ENCODE assay signal across 8 mouse cellular contexts in the genomic region with DNA sequence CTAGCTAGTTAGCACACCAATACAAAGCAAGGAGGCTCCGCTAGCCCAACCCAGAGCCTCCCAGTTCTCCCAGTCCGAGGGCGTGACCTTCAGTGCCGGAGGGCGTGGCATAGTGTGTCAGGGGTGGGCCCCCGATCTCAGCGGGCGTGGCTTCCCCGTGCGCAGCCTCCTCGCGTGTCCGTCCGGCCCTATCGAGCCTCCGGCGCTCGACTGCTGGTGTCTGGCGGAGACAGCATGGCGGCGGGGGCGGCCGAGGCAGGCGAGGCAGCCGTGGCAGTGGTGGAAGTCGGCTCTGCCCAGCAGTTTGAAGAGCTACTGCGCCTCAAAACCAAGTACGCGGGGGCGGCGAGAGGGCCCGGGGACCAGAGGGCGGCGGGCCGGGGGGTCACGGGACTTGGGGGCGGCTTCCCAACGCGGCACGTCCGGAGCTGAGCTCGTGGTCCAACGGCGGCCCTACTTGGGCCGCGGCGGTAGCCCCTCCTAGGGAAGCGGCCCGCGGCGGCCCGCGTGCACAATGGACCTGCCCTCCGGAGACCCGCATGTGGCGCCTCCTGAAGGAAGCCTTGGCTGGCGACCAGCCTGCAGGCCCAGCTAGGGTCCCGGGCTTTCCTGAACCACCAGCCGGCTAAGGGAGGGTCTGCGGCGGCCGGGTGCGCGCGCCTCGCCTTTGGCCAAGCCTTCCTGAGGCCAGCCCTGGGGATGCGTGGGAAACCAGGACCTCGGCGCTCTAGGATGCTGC. TPM values are rescaled to one million over a fixed set of nuclear protein-coding genes. Genes with fewer than 3 reads are reported as not detected.
DNase-seq lines count a peak whose midpoint lies in the region; ATAC-seq and TF ChIP-seq lines count a peak whose summit lies in the region.

A gene (plus strand): TSS at position 175 of the 739 bp plus-strand sequence.

- peak; percentile 42; the same call in 1 of the 2 replicates for TF ChIP-seq POLR2A in cortical plate, adult 2 months (IDR thresholded peaks at IDR 0.05; ENCODE audit: extremely low read depth, insufficient read depth, low read length)

- peaks cover 8% of the 10 kb centered on the region for H3K36me3 ChIP-seq in megakaryocyte, embryonic 14.5 days (replicated peaks; ENCODE audit: low read length)

- DNase-seq in gastrocnemius, adult 8-10 months (ENCODE audit: low spot score in 2 of 2) = peak; percentile 95
- DNase-seq in hindlimb bud, embryonic 11.5 days (ENCODE audit: extremely low spot score, low read depth, low spot score) = peak; percentile 67
- DNase-seq in left cerebral cortex, adult 8-10 months (ENCODE audit: low spot score in 2 of 2) = peak; percentile 88 to 94
- DNase-seq in right cerebral cortex, postnatal 10 days (ENCODE audit: low spot score in 2 of 2) = peak; percentile 96
- DNase-seq in urinary bladder, postnatal 25 days (ENCODE audit: low spot score) = peak; percentile 96

- H3K27me3 ChIP-seq in megakaryocyte, embryonic 14.5 days (replicated peaks) = no peaks in the 10 kb centered on the region

- TF ChIP-seq CTCF in cortical plate, adult 2 months (IDR thresholded peaks at IDR 0.05; ENCODE audit: extremely low read depth, insufficient read depth, low read length) = no peak

- 0 out of 2 replicates have a peak, but pooled peaks cover 2% of the 10 kb centered on the region for H3K9me3 ChIP-seq in megakaryocyte, embryonic 14.5 days

- ATAC-seq in activated CD4-positive, CD25-positive, alpha-beta regulatory T cell, adult 4 months = peak; percentile 94

- H3K4me1 ChIP-seq in cortical plate, adult 2 months (ENCODE audit: control insufficient read depth, insufficient read depth, low read length) = no peaks in the 10 kb centered on the region
- H3K4me1 ChIP-seq in megakaryocyte, embryonic 14.5 days = peaks cover 41% of the 10 kb centered on the region

- peak within 1 kb of the TSS; percentile 74 for H3K4me3 ChIP-seq in cortical plate, adult 2 months (ENCODE audit: insufficient read depth, low read length)
- H3K4me3 ChIP-seq in megakaryocyte, embryonic 14.5 days (replicated peaks) = peak within 1 kb of the TSS; percentile 97

- peak within 1 kb of the TSS; percentile 38; the same call in 1 of the 2 replicates for H3K27ac ChIP-seq in cortical plate, adult 2 months (ENCODE audit: insufficient read depth, low read length)

RNA-seq across cellular contexts. Expression of the gene that starts here (rescaled TPM):
- 100 to 1,000 TPM; 128 to 133 TPM for polyA plus RNA-seq in activated CD4-positive, CD25-positive, alpha-beta regulatory T cell, adult 4 months (2017; shearing (Covaris generic))
- 101 and 102 TPM in 2 replicates for polyA plus RNA-seq in cortical plate, adult 2 months (2012; rRNA removed)
- total RNA-seq in gastrocnemius, adult 8-10 months (2022) = 100 to 1,000 TPM; 122 to 152 (median 140) TPM
- total RNA-seq in left cerebral cortex, adult 8-10 months (2022) = 100 to 1,000 TPM in 1 of 4 experiments, 10 to 100 TPM in 3; 83.4 to 102 (median 89.1) TPM
- 38.4 and 93.1 TPM in 2 replicates for polyA plus RNA-seq in megakaryocyte, embryonic 14.5 days (2012; ENCODE audit: insufficient read depth, low replicate concordance)

Comparison
In these comparisons a context has a peak if more than half of its experiments do, and no peak if none do; other contexts are left out.
1. Peak in every context shown above with its lines: DNase-seq, ATAC-seq, H3K4me3 ChIP-seq and H3K27ac ChIP-seq.